Mouse (Mus musculus): ENCODE results near the gene Sash1.

The Sash1 gene

DNA sequence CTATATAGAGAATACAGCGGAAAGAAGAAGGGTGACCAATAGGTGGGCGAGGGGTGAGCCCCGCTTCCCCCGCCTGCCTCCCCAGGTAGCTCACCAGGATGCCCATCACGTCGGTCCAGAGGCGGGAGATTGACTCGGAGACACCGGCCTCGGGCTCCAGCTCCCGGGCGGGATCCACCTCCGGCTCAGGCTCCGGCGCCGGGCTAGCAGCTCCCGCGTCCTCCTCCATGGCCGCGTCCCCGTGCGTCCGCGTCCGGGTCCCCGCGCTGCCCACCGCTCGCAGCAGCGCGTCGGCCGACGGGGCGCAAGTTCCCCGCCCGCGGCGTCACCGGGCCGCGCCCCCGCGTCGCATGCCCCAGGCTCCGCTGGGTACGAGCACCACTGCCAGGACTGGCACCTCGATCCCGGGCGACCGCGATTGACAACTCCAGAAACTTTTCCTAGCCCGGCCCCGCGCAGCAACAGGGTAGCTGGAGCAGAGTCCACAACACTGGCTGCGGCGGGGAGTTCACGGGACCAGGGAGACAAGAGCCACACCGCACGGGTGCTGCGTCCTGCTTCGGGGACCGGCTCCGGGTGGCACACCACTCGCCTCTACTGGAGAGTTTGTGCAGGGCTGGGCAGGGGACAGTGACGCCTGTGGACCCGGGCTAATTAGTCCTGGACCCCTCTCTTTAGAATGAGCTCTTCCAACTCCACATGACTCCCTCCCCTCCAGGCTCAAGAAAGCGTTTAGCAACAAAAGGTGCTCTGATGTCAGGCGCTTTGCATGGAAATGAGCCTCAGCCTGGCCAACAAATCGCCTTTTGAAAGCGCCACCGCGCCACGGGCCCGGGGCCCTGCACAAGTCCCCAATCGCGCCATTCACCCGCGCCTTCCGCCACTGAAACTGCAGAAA lies at the start of gene Sash1:
Sash1 (minus strand) TSS at position 441 of the 898 bp plus-strand sequence.
- peak; percentile 69 for DNase-seq (ENCODE audit: low spot score)

DNA sequence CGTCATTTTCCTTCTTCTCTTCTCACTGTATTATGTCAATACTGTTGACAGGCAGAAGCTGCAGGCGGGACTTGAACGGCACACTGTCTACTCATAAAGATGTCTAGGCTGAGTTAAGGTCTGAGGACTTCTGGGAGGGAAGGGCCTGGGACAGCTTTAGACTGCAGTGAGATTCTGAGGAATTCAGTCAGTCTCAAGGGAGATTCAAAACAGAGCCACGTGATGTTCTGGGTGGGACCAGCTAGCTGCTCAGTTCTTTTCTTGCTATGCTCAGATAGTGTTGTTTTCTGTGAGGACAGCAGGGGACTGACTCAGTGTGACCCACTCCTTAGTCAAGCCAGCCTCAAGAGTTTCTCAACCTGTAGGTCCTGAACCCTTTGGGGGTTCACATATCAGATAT lies 49.7 kb upstream of the Sash1 start:
- no peak for DNase-seq (ENCODE audit: low spot score)

DNA sequence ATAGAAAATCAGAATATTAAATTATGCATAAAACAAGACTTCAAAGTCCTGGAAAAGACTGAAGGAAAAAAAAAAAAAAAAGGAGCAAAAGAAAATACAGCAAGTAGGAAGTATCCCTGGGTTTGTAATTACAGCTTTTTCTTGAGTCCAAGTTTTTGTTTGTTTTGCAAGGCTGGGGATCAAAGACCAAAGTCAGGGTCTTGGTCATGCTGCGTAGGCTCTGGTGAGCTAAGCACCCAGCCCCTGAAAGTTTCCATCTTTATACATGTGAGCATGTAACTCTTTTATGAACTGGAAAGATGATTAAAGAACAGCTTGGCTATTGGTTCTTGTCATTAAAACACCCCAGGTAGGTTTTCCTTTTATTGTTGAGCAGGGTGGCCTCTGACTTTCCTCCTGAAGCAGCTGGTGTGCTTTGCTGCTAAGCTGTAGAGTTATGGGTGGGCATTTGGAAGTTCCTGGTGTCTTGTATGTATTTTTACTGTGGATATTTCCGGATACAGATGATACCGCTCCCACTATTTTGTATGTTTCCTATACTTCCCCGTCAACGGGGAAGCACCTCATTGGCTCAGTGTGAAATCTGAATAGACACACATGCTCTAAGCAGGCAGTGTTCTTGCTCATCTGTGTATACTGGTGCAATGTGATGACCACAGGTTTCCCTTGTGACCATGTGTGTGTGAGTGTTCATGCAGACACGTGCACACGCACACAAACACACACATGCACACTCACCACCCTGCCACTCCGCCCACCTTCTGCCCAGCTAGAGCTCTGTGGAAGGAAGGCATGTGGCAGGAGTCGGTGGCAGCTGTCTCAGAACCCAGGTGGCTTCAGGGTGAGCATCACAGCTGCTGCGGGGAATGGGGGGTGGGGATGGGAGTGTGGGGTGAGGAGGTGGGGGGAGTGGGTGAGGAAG lies 47.8 kb upstream of the Sash1 start:
- no peak for DNase-seq (ENCODE audit: low spot score)

DNA sequence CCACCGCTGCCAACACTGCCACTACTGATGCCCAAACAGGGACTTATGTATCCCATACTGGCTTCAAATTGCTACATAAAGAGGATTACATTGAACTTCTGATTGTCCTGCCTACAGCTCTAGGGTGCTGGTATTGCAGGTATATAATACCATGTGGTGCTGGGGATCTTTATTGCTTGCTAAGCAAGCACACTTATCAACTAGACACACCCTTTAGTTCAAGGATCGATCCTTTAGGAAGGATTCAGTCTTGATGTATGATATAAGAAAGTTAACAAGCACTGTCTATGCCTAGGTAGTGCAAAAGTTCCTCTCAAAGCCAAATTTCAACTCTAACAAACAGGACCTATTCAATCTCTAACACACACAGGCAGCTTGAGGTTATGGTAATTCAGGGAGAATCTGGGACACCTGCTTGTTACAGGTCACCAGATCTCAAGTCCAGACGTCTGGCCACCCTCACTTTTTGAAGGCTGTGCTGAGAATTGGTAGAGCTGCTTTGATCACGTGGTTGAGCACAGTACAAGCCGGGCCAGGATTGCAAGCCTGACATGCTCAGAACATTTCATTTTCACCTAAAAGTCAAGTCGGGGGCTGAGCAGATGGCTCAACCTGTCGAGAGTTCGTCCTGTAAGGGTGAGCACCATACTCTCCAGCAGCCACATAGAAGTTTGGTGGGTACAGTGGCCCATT lies 45.8 kb upstream of the Sash1 start:
- no peak for DNase-seq (ENCODE audit: low spot score)

DNA sequence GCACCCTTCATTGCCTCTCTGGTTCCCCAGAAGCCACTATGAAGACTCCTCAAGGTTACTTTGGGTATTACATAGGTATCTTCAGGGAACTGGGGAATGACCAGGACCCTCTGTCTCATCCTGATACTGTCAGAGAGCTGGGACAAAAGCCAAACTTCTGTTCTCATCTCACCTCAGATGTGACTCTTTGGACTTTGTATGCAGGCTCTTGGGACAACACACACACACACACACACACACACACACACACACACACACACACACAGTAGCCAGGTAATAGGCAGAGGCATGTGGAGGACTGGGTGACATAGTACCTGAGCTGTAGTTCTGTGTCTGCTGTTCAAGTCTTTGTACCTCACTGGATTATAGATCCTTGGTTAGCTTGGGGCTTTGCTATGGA lies 44.8 kb upstream of the Sash1 start:
- DNase-seq (ENCODE audit: low spot score) = no peak

DNA sequence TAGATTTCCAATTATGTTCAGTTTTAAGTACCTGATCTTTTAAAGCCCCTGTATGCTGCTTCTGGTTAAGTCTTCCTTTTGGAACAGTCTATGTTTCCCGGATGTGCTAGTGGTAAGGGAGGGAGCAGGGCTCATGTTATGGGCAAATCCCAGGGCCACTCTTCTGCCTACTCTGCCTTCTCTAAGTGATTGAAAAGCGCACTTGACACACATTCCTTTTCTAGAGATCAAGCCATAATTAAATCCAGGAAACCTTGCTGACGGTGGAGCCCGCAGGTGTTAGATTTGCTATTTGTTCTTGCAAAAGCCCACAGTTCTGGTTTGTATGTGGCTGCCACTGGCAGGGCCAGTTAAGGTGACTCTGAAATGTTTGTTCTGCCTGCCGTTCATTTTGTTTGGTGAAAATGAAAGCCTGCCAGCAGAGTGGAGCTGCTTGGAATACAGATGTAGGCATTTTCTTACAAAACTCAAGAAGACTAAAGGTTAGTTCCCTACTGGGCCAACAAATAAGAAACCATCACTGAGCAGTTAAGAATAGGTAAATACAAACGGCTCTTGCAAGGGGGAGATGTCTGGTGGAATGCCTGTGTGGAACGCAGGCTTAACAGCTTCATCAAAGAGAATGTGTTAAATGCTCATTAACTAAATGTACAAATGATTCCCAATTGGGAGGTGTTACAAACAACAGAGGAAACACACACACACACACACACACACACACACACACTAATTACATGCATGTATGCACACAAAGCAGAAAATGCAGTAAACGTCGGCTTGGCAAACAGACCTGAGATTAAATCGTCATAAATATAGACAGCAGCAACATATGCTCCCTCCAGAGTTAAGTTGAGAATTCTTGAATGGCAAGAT lies 43.1 kb upstream of the Sash1 start:
- DNase-seq (ENCODE audit: low spot score) = no peak

DNA sequence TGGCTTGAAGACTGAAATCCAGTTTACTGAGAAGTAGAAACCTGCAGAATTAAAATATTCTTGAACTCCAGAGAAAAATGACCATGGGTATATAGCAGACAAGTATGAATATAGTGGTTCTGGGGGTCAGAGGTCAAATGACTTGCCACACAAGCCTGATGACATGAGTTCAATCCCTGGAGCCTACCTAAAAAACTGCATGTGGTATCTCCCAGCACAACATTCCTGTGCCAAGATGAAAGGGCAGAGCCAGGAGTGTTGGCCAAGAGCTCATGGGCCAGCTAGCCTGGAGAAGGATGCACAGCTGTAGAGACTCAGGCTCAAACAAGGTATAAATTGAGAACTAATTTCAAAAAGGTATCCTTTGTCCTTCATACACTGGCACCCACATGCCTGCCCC lies 42.4 kb upstream of the Sash1 start:
- no peak for DNase-seq (ENCODE audit: low spot score)

DNA sequence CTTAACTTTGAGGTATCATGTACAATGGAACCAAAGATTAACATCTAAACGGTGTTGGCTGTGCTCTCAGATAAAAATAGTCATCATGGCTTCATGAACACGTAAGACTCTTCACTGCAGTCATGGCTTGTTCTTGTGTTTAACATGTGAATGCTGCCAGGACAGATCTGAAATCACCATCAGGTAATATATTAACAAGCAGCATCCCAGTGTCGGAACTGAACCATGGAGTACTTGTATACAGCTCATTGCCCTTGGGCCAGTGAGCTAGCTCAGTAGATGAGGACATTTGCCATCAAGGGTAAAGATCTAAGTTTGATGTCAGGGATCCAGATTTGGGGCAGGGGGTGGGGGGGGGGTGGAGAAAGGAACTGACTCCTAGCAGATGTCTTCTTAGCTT lies 41.0 kb upstream of the Sash1 start:
- no peak for DNase-seq (ENCODE audit: low spot score)

DNA sequence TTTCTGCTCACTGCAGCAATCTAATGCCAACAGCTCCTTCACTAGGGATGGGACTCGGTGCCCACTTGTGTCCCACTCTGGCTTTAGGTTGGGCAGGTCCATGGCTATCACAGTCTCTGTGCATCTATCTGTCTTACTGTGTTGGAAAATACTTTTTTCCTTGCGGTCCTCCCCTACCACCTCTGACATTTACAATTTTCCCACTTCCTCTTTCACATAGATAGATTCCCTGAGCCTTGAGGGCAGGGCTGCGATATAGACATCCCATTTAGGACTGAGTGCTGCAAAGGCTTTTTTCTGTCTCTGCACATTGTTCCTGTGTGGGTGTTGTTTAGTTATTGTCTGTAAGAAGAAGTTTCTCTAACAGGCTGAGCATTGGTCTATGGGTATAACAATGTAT lies 40.4 kb upstream of the Sash1 start:
- no peak for DNase-seq (ENCODE audit: low spot score)

DNA sequence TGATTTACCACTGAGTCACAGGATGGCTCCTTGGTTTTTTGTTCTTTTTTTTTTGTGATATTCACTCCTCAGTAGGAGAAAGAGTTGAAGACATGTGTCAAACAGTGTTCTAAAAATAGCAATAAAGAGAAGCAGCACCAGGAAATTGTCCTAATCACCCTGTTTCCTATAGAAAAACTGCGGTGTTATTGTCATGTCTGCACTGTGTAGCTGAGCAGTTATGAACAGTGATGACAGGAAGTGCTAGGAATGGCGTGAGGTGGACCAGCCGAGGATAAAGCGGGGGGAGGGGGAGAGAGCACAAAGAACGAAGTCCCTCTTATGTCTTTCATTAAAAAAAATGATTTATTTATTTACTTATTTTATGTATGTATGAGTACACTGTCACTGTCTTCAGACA lies 39.4 kb upstream of the Sash1 start:
- no peak for DNase-seq (ENCODE audit: low spot score)

DNA sequence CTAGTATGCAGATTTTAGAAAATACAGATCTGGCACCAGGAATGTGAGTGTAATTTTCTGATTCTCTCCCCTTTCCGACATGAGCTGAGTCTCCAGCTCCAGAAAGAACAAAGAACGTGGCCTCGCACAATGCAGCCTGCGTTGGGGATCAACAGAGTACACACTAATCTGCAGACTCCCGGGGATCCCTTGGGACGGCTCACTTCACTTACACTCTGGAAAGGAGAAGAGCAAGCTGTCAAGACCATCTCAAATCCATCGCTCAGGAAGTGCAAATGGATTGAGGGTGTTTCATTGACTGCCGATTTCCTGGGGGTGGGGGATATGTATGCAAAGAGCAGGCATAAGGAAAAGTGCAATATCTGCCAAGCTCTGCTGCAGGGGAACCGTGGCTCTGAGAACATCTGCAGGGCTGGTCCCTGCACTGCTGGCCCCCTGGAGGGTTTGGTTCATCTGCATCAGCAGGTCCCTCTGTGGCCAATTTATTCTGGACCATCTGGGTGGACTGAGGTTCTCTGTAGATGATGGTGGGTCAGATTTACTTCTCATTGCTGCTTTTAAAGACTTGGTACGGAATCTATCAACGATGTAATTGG lies 35.3 kb upstream of the Sash1 start:
- no peak for DNase-seq (ENCODE audit: low spot score)

DNA sequence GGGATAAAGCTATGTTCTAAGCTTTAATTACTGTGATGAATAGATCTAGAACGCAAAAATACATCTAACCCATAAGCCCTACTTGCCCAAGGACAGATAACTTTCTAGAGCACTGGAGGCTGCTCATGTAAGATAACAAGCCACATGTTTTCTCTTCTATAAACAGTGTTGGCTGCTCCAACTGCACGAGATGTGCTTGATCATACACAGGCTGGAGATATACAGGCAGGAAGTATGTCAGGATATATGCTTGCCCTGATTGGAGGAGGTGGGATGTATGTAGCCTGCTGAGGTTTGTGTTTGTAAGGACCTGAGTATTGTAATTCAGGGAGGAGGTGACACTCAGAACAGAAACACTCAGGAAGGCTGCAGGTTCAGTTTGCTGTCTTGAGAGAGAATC lies 31.9 kb upstream of the Sash1 start:
- DNase-seq (ENCODE audit: low spot score) = no peak

DNA sequence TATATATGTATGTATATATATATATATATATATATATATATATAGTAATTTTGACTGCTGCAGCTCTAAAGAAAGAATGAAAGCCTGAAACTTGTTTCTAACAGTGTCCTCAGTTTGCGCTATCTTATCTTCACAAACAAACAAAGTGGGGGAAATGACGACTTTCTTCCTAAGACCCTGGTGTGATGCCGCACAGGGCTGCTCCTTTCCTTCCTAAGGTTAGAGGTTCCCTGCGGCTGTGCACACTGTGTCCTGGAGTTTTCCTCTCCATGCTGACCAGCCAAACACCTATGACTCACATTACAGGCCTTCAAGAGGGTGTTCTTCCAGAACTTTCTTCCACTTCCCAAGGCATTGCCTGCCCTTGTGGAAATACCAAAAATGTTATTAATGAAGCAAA lies 31.5 kb upstream of the Sash1 start:
- DNase-seq (ENCODE audit: low spot score) = no peak

DNA sequence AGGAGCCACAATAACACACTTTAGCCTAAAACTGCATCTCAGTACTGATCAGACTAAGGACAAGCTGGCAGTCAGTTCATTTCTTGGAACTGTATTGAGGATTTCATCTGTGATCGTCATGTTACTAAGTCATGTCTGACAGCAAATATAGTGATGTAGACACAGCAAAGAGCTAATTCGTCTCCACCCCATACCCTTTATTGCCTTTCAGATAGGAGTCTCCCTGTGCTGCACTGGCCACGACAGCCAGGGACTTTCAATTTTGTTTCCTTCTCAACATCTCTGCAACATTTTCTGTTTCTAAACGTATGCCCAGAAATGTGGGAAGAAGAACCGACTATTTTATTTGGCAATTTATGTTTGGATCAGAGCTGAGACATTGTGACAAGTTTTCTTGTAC lies 29.9 kb upstream of the Sash1 start:
- no peak for DNase-seq (ENCODE audit: low spot score)

DNA sequence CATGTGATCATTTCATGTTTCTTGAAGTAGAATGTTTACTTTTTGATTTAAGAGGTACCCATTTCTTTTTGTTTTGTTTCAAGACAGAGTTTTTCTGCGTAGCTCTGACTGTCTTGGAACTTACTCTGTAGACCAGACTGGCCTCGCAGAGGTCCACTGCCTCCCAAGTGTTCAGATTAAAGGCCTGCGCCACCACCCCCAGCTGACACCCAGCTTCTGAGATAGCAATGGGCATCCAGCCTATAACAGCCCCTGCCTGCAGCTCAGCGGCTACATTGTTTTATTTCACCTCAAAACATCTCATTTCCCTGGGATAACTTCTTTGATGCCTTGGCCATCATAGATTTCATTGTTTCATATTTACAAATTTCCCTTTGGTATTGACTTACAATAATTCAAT lies 28.0 kb upstream of the Sash1 start:
- DNase-seq (ENCODE audit: low spot score) = no peak

DNA sequence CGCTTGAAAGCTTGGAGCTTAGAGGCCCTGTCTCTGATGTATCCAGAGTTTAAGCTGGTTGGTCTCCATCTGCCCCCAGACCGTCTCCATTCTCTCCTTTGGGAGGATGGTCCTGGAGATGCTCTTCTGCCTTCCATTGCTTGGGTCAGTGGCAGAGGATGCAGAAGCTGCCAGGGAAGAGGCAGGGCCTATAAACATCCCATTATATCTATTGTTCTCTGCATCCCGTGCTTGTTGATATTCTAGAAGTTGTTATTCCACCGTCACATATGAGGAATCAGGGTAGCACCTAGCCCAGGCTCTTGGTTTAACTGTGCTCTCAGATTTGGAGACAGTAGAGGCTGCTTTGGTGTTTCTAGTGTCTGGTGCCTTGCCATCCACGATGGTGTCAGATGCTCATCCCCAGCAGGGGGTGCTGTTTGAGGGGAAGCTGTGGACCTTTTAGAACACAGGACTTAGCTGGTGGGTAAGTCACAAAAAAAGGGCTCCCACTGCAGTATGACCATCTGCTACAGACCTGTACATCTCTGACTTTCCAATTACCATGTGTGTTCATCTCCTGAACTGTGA lies 26.9 kb upstream of the Sash1 start:
- DNase-seq (ENCODE audit: low spot score) = no peak

DNA sequence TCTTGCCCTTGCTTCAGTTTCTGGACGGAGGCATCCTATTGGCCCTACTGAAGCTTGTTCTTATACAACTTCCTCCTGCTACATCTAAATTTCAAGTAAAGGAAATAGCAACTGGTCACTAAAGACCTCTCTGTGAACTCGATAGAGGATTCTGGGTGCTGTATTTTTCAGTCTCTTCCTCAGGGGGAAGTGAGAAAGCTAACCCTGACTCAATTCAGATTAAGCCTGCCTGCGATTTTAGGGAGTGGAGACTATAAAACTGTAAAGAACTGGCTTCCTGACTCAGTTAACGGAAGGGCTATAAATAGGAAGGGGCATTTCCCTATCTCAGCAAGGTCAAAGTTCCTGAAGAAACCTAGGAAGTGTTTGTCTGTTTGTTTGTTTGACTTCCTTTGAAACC lies 26.3 kb upstream of the Sash1 start:
- DNase-seq (ENCODE audit: low spot score) = no peak

DNA sequence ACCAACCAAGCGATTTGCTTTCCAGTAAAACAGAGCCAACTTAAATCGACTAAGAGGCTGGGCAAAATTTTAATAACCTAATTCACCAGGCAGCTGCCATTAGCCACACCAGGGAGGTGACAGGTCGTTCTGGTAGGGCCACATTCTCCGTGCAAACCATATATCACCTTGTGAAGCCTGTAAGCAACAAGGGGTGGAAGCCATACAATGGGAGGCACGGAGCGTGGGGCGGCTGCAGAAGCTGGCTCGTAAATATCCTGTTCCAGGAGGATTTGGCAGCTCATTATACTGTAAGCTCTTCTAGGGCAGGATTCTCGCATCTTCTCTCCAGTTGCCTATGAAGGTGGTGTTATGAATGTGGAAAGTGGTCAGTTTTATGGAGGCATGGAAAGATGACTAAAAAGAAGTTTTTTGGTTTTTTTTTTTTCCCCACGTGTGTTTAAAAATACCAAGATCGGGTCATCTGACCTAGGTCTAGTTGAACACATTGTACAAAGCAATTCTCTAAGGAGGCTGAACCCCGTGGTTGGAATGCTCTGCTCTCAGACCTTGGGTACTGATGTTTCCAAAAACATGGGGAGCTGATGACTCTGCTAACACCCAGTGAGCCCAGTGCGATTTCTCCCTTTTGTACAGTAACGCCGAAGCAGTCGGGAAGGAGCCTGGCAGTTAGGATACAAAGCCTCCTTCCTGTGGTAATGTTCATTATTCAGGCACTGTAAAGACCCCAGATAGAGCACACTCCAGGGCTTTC lies 24.5 kb upstream of the Sash1 start:
- no peak for DNase-seq (ENCODE audit: low spot score)

DNA sequence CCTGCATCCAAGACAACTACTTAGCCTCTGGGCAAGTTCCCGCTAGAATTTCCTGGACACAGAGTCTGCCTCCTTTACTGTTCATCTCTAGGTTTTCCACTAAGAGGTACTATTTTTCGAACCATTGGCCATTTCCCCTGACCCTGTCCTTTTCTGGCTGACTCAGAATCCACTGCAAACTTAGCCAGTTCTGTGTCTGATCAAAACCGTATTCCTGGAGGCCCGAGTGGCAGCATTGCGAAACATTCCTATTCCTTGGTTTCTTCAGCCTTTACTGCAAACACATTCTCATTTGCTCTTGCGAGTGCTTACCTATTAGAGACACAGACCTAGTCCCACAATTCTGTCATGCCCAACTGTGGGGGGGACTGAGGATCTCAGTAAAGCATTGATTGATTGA lies 17.2 kb upstream of the Sash1 start:
- no peak for DNase-seq (ENCODE audit: low spot score)

DNA sequence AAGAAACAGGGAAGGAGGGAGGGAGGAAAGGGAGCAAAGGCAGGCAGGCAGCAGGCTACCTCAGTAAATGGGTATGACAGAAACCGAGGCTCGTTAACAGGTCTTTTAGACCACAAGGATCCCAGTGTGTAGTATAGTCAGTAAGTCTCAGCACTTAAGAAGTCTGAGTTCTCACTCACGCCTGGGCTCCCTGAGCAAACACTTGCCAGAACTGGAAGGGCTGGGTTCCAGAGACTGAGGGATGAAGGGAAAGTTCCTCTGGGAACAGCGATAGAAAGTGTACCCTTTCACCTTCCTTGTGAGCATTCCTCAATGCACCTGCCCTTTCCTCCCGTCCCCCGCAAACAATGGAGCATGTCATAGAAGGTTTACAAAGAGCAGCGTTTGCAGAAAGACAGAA lies 16.5 kb upstream of the Sash1 start:
- DNase-seq (ENCODE audit: low spot score) = no peak

All from layer of hippocampus, adult 11-12 months (tissue).